Mouse (Mus musculus): ENCODE measurements around the gene Rmi2. TPM values are rescaled to one million over a fixed set of nuclear protein-coding genes. Genes with fewer than 3 reads are reported as not detected.

The Rmi2 gene
- polyA plus RNA-seq, 1 experiment from 2014 or later = 5.0 TPM

GRCm38 (mm10) chr16:10867501-10867900, 32.6 kb downstream of the Rmi2 start:
- H3K4me2 ChIP-seq (ENCODE audit: low read depth, low read length, severe bottlenecking) = no peak overlapping the region
- DNase-seq (ENCODE audit: low spot score) = no peak
- H3K9ac ChIP-seq (ENCODE audit: low read length) = no peak overlapping the region
- 81% methylated on average over 2 of the region's 2 CpGs for WGBS
- H3K36me3 ChIP-seq (ENCODE audit: control insufficient read depth, insufficient read depth, low read length) = no peaks in the 10 kb centered on the region
- H3K27me3 ChIP-seq (ENCODE audit: control insufficient read depth, insufficient read depth, low read length) = no peaks in the 10 kb centered on the region
- H3K4me3 ChIP-seq (ENCODE audit: low read depth, low read length) = no peak overlapping the region
- H3K4me1 ChIP-seq (replicated peaks; ENCODE audit: control insufficient read depth, insufficient read depth, low read length) = no peaks in the 10 kb centered on the region
- H3K27ac ChIP-seq (ENCODE audit: low read depth, low read length) = no peak overlapping the region
- ATAC-seq (replicated peaks; ENCODE audit: low FRiP score) = no peak
- H3K9me3 ChIP-seq (ENCODE audit: control insufficient read depth, low read length) = no peaks in the 10 kb centered on the region

DNA sequence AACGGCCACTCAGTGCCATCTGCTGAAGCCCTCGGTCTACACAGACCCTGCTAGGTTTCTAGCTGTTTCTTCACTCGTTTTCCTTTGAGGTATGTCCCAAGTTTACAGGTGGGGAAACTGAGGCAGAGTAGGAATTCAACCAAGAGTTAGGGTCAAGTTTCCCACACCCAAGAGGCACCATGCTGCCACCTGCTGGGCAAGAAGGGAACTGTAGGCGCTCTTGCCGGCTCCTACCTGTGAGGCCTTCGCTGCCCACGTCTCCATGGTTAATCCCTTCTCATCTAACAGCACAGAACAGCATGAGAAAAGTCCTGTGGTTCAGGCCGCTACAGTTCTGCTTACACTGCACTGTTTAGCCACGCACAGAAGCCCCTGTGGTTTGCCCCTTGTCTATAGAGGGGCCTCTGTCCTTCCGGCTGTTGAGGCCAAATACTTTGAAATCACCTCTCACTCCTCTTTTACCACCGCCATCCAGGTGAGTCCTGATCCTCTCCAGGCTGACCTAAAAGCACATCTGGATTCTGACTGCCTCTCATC, 33.1 kb downstream of the Rmi2 start:
- Histone ChIP-seq H3K27ac (ENCODE audit: low read depth, low read length) (no peak overlapping the region), H3K27me3 (ENCODE audit: control insufficient read depth, insufficient read depth, low read length) (no peaks in the 10 kb centered on the region), H3K4me1 (replicated peaks; ENCODE audit: control insufficient read depth, insufficient read depth, low read length) (no peaks in the 10 kb centered on the region), H3K9ac (ENCODE audit: low read length) (no peak overlapping the region), H3K36me3 (ENCODE audit: control insufficient read depth, insufficient read depth, low read length) (no peaks in the 10 kb centered on the region), H3K9me3 (ENCODE audit: control insufficient read depth, low read length) (no peaks in the 10 kb centered on the region), H3K4me3 (ENCODE audit: low read depth, low read length) (no peak overlapping the region), H3K4me2 (ENCODE audit: low read depth, low read length, severe bottlenecking) (no peak overlapping the region)
- peak; percentile 23; the same call in 1 of the 2 replicates for ATAC-seq (replicated peaks; ENCODE audit: low FRiP score)
- WGBS = 35% methylated on average over 11 of the region's 11 CpGs
- DNase-seq (ENCODE audit: low spot score) = peak; percentile 79

DNA sequence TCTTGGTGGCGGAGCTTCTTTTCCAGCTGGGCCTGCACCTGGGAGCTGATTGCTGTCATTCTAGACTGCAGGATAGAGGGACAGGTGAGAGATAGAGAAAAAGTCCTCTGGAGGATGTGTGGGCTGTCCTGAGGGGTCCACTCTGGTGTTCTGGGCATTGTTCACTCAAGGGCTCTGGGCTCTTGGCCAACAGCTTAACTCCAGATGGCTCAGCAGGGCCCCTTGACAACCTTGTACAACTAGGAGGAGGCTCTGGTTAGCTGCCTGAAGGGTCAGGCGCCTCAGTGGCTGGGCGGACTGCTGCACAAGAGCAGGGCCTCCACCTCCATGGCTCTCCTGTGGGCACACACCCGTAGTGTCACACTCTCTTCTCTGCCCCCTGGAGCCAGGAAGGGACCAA, 36.1 kb downstream of the Rmi2 start:
- Histone ChIP-seq H3K4me2 (ENCODE audit: low read depth, low read length, severe bottlenecking) (no peak overlapping the region), H3K27ac (ENCODE audit: low read depth, low read length) (no peak overlapping the region), H3K9ac (ENCODE audit: low read length) (no peak overlapping the region), H3K4me1 (replicated peaks; ENCODE audit: control insufficient read depth, insufficient read depth, low read length) (no peaks in the 10 kb centered on the region), H3K36me3 (ENCODE audit: control insufficient read depth, insufficient read depth, low read length) (no peaks in the 10 kb centered on the region), H3K4me3 (ENCODE audit: low read depth, low read length) (no peak overlapping the region), H3K27me3 (ENCODE audit: control insufficient read depth, insufficient read depth, low read length) (no peaks in the 10 kb centered on the region), H3K9me3 (ENCODE audit: control insufficient read depth, low read length) (no peaks in the 10 kb centered on the region)
- no peak for DNase-seq (ENCODE audit: low spot score)
- 72% methylated on average over 4 of the region's 4 CpGs for WGBS
- ATAC-seq (replicated peaks; ENCODE audit: low FRiP score) = no peak

DNA sequence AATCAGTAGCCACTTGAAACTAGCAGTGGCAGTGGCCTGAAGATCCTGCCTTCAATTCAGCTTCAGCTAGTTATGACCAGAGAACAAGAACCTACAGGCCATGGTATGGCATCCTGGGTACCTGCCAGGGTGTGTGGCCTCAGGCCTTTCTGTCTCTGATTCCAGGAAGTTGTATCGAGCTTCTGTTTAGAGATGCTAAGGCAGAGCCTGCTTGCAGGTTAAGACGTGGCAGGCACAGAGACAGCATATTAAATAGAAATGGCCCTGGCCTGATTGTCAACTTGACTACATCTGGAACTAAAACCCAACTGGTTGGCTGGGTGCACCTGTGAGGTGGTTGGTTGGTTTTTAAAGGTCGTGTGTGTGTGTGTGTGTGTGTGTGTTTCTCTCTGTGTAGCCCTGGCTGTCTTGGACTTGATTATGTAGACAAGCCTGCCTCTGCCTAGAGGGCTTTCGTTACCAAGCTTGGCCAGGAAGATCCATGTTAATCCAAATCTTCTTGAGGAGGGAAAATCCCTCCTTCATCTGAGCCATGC, 38.0 kb downstream of the Rmi2 start:
- Histone ChIP-seq H3K27ac (ENCODE audit: low read depth, low read length) (no peak overlapping the region), H3K4me3 (ENCODE audit: low read depth, low read length) (no peak overlapping the region), H3K4me1 (replicated peaks; ENCODE audit: control insufficient read depth, insufficient read depth, low read length) (no peaks in the 10 kb centered on the region), H3K4me2 (ENCODE audit: low read depth, low read length, severe bottlenecking) (no peak overlapping the region), H3K36me3 (ENCODE audit: control insufficient read depth, insufficient read depth, low read length) (no peaks in the 10 kb centered on the region), H3K9ac (ENCODE audit: low read length) (no peak overlapping the region), H3K27me3 (ENCODE audit: control insufficient read depth, insufficient read depth, low read length) (no peaks in the 10 kb centered on the region), H3K9me3 (ENCODE audit: control insufficient read depth, low read length) (no peaks in the 10 kb centered on the region)
- 63% methylated on average over 4 of the region's 4 CpGs for WGBS
- DNase-seq (ENCODE audit: low spot score) (no peak), ATAC-seq (replicated peaks; ENCODE audit: low FRiP score) (no peak)

DNA sequence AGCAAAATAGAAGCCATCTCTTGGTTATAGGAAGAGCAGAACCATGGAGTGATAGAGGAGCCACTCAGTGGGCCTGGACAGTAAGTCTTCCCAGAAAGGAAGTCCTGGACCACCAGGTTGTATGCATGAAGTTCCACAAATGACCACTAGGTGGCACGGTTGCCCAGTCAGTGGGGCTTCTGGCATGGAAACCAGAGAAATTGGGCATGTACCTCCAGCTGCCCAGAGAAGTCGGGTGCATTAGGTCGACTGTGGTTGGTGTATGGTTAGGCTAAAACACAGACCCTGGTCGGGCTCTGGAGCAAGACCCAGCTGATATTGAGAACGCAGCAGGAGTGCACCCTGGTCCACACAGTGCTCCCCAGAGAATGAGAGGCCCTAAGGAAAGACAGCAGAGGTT, 38.8 kb downstream of the Rmi2 start:
- Histone ChIP-seq H3K27ac (ENCODE audit: low read depth, low read length) (no peak overlapping the region), H3K4me1 (replicated peaks; ENCODE audit: control insufficient read depth, insufficient read depth, low read length) (no peaks in the 10 kb centered on the region), H3K36me3 (ENCODE audit: control insufficient read depth, insufficient read depth, low read length) (no peaks in the 10 kb centered on the region), H3K9me3 (ENCODE audit: control insufficient read depth, low read length) (no peaks in the 10 kb centered on the region), H3K4me2 (ENCODE audit: low read depth, low read length, severe bottlenecking) (no peak overlapping the region), H3K9ac (ENCODE audit: low read length) (0 out of 2 replicates have a peak overlapping the region, but pooled peaks have one; percentile 13), H3K27me3 (ENCODE audit: control insufficient read depth, insufficient read depth, low read length) (no peaks in the 10 kb centered on the region), H3K4me3 (ENCODE audit: low read depth, low read length) (no peak overlapping the region)
- peak; percentile 57; the same call in 1 of the 2 replicates for ATAC-seq (replicated peaks; ENCODE audit: low FRiP score)
- WGBS = 9% methylated on average over 5 of the region's 5 CpGs
- peak; percentile 93 for DNase-seq (ENCODE audit: low spot score)

GRCm38 (mm10) chr16:10878227-10878626, 43.4 kb downstream of the Rmi2 start:
- Histone ChIP-seq H3K4me3 (ENCODE audit: low read depth, low read length) (no peak overlapping the region), H3K4me1 (replicated peaks; ENCODE audit: control insufficient read depth, insufficient read depth, low read length) (no peaks in the 10 kb centered on the region), H3K4me2 (ENCODE audit: low read depth, low read length, severe bottlenecking) (no peak overlapping the region), H3K27me3 (ENCODE audit: control insufficient read depth, insufficient read depth, low read length) (no peaks in the 10 kb centered on the region), H3K27ac (ENCODE audit: low read depth, low read length) (no peak overlapping the region), H3K9me3 (ENCODE audit: control insufficient read depth, low read length) (no peaks in the 10 kb centered on the region), H3K36me3 (ENCODE audit: control insufficient read depth, insufficient read depth, low read length) (no peaks in the 10 kb centered on the region), H3K9ac (ENCODE audit: low read length) (no peak overlapping the region)
- ATAC-seq (replicated peaks; ENCODE audit: low FRiP score) (no peak), DNase-seq (ENCODE audit: low spot score) (no peak)
- 92% methylated on average over 3 of the region's 3 CpGs for WGBS

DNA sequence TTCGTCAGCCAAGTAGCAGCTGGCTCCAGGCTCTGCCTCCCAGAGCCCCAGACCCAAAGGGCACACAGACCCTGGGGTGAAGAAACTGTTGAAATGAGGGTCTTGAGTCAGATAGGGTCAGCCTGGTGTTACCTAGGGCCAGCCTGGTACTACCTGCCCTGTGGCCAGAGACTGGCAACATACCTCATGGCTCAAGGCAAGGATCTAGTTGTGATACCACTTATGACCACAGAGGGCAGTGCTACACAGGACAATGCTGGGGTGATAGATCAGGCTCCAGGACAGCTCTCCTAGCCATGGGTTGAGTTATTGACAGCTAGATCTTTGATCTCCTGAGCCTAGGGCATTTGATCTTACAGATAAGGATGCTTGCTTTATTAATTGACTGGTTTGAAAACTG, 44.6 kb downstream of the Rmi2 start:
- 94% methylated on average over 1 of the region's 1 CpGs for WGBS
- ATAC-seq (replicated peaks; ENCODE audit: low FRiP score) = 0 out of 2 replicates have a peak, but pooled peaks have one; percentile 46

DNA sequence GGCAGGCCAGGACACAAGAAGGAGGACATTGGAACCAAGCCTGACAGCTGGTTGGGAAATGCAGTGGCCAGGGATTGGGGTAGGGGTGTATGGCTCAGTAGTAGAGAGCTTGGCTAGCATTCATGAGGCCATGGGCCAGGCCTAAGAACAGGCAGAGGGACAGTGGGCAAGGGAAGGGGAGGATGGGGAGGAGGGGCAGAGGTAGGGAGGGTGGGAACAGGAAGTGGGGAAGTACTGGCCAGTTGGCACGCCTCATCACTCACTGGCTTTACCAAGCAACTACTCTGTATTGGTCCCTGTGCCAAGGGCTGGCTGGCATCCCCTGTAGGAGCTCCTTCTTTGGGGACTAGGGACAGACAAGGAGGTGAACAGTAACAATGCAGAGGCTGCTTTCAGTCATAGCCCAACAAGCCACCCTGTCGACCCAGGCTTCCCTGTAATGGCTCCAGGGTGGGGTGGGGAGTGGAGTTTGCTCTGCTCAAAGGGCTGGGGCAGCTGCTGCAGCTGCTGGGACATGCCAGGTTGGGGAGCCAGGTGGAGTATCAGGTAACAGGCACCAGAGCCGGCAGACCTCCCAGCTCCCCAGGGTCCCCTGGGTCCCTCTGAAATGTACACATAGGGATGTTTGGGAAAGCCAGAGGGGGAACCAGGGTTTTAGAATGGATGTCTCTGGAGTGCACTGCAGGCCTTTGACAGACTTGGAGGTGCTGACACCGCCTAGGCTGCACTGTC, 46.5 kb downstream of the Rmi2 start:
- DNase-seq (ENCODE audit: low spot score) (no peak), ATAC-seq (replicated peaks; ENCODE audit: low FRiP score) (no peak)
- no peak overlapping the region for H3K4me3 ChIP-seq (ENCODE audit: low read depth, low read length)
- H3K9me3 ChIP-seq (ENCODE audit: control insufficient read depth, low read length) = no peaks in the 10 kb centered on the region
- H3K4me2 ChIP-seq (ENCODE audit: low read depth, low read length, severe bottlenecking) = no peak overlapping the region
- no peaks in the 10 kb centered on the region for H3K36me3 ChIP-seq (ENCODE audit: control insufficient read depth, insufficient read depth, low read length)
- no peaks in the 10 kb centered on the region for H3K4me1 ChIP-seq (replicated peaks; ENCODE audit: control insufficient read depth, insufficient read depth, low read length)
- H3K27me3 ChIP-seq (ENCODE audit: control insufficient read depth, insufficient read depth, low read length) = no peaks in the 10 kb centered on the region
- no peak overlapping the region for H3K9ac ChIP-seq (ENCODE audit: low read length)
- WGBS = 54% methylated on average over 4 of the region's 4 CpGs
- no peak overlapping the region for H3K27ac ChIP-seq (ENCODE audit: low read depth, low read length)

More for the DNA sequence above, 44.6 kb downstream of the Rmi2 start:
- Histone ChIP-seq H3K4me2 (ENCODE audit: low read depth, low read length, severe bottlenecking) (no peak overlapping the region), H3K36me3 (ENCODE audit: control insufficient read depth, insufficient read depth, low read length) (no peaks in the 10 kb centered on the region), H3K27me3 (ENCODE audit: control insufficient read depth, insufficient read depth, low read length) (no peaks in the 10 kb centered on the region), H3K9ac (ENCODE audit: low read length) (no peak overlapping the region), H3K4me1 (replicated peaks; ENCODE audit: control insufficient read depth, insufficient read depth, low read length) (no peaks in the 10 kb centered on the region), H3K4me3 (ENCODE audit: low read depth, low read length) (no peak overlapping the region), H3K27ac (ENCODE audit: low read depth, low read length) (no peak overlapping the region), H3K9me3 (ENCODE audit: control insufficient read depth, low read length) (no peaks in the 10 kb centered on the region)
- DNase-seq (ENCODE audit: low spot score) = peak; percentile 69
